8 mouse cellular contexts compared by ENCODE assay signal in the genomic region with DNA sequence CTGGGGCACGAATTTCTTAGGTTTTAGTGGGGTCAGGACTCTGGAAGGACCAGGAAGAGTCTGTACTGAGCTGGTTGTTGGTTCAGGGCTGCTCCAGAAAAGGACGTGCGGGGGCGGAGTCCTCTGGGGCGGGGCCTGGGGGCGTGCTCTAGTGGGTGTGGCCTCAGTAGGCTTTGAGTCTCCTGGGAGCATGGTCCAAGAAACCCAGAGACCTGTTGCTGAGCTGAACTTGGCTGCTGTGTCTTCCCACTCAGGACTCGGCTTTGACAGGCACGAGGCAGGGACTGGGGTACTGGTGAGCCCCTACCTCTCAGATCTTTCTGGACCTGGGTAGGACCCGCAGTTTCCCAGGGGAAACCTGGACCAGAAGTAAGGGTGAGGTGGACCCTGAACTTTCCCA. TPM values are rescaled to one million over a fixed set of nuclear protein-coding genes. Genes with fewer than 3 reads are reported as not detected.
DNase-seq lines count a peak whose midpoint lies in the region; ATAC-seq and TF ChIP-seq lines count a peak whose summit lies in the region.

A gene (plus strand): TSS at position 176 of the 400 bp plus-strand sequence.

- H3K9me3 ChIP-seq in hindbrain, postnatal 0 days (ENCODE audit: low read length): no peaks in the 10 kb centered on the region
- no peaks in the 10 kb centered on the region for H3K9me3 ChIP-seq in hindbrain, embryonic 11.5 days (ENCODE audit: control insufficient read depth, low read length)
- H3K9me3 ChIP-seq in kidney, postnatal 0 days (replicated peaks; ENCODE audit: low read length): no peaks in the 10 kb centered on the region
- H3K9me3 ChIP-seq in lung, postnatal 0 days (ENCODE audit: low read length): no peaks in the 10 kb centered on the region
- no peaks in the 10 kb centered on the region for H3K9me3 ChIP-seq in stomach, embryonic 16.5 days (replicated peaks; ENCODE audit: control insufficient read depth, low read length)

- no peak for DNase-seq in hindbrain, postnatal 0 days (ENCODE audit: low spot score)
- no peak for DNase-seq in hindbrain, embryonic 11.5 days (ENCODE audit: low spot score)
- DNase-seq in Patski (ENCODE audit: low read depth, low spot score): no peak
- peak; percentile 37 for DNase-seq in gastrocnemius, postnatal 14 days
- DNase-seq in kidney, postnatal 0 days (ENCODE audit: low spot score): peak; percentile 39
- DNase-seq in lung, postnatal 0 days (ENCODE audit: low spot score): peak; percentile 64
- no peak for DNase-seq in frontal cortex, postnatal 25 days (ENCODE audit: low spot score in 2 of 2)

- POLR2A ChIA-PET in Patski (lab: Charles Lee): no interaction called here

- H3K9ac ChIP-seq in hindbrain, postnatal 0 days (replicated peaks; ENCODE audit: low read length): no peak within 1 kb of the TSS
- H3K9ac ChIP-seq in hindbrain, embryonic 11.5 days (ENCODE audit: low read depth, low read length): no peak within 1 kb of the TSS
- H3K9ac ChIP-seq in kidney, postnatal 0 days (ENCODE audit: low read depth, low read length): no peak within 1 kb of the TSS
- no peak within 1 kb of the TSS for H3K9ac ChIP-seq in lung, postnatal 0 days (replicated peaks; ENCODE audit: low read depth)
- no peak within 1 kb of the TSS for H3K9ac ChIP-seq in stomach, embryonic 16.5 days (ENCODE audit: low read length)

- 32% methylated on average over 9 of the region's 9 CpGs for WGBS in hindbrain, postnatal 0 days
- WGBS in hindbrain, embryonic 11.5 days: 29% methylated on average over 9 of the region's 9 CpGs
- 30% methylated on average over 9 of the region's 9 CpGs for WGBS in kidney, postnatal 0 days
- 24% methylated on average over 9 of the region's 9 CpGs for WGBS in lung, postnatal 0 days
- WGBS in stomach, embryonic 16.5 days: 24% methylated on average over 9 of the region's 9 CpGs

- H3K27me3 ChIP-seq in hindbrain, postnatal 0 days (ENCODE audit: insufficient read depth, low read length): no peaks in the 10 kb centered on the region
- peaks cover 4% of the 10 kb centered on the region; the same call in 1 of the 2 replicates for H3K27me3 ChIP-seq in hindbrain, embryonic 11.5 days (ENCODE audit: control insufficient read depth, insufficient read depth, low read length)
- peaks cover 17% of the 10 kb centered on the region for H3K27me3 ChIP-seq in Patski
- no peaks in the 10 kb centered on the region for H3K27me3 ChIP-seq in kidney, postnatal 0 days (ENCODE audit: insufficient read depth, low read length)
- no peaks in the 10 kb centered on the region for H3K27me3 ChIP-seq in lung, postnatal 0 days (replicated peaks; ENCODE audit: insufficient read depth, low read length)
- H3K27me3 ChIP-seq in stomach, embryonic 16.5 days (ENCODE audit: control insufficient read depth, insufficient read depth, low read length): no peaks in the 10 kb centered on the region

- in situ Hi-C loops in Patski (cut with MboI; ENCODE audit: low pct_unique_long_range_greater_than_20kb): loop anchor here (10.0 to 25.0 kb wide), 2 partner anchors 425 to 757 kb away; a partner anchor contains a TSS

- TF ChIP-seq EP300 in lung, postnatal 0 days (IDR thresholded peaks at IDR 0.05): no peak

- H3K4me3 ChIP-seq in hindbrain, postnatal 0 days (ENCODE audit: low read length): no peak within 1 kb of the TSS
- no peak within 1 kb of the TSS for H3K4me3 ChIP-seq in hindbrain, embryonic 11.5 days (ENCODE audit: low read depth, low read length)
- no peak within 1 kb of the TSS for H3K4me3 ChIP-seq in kidney, postnatal 0 days (replicated peaks; ENCODE audit: low read depth, low read length)
- H3K4me3 ChIP-seq in lung, postnatal 0 days (ENCODE audit: low read depth, low read length): no peak within 1 kb of the TSS
- H3K4me3 ChIP-seq in stomach, embryonic 16.5 days (replicated peaks; ENCODE audit: low read length): no peak within 1 kb of the TSS

- TF ChIP-seq CTCF in hindbrain, postnatal 0 days (IDR thresholded peaks at IDR 0.05; ENCODE audit: low read depth): no peak
- TF ChIP-seq CTCF in Patski (IDR thresholded peaks at IDR 0.05): no peak
- no peak for TF ChIP-seq CTCF in kidney, postnatal 0 days (IDR thresholded peaks at IDR 0.05; ENCODE audit: low read depth)
- TF ChIP-seq CTCF in lung, postnatal 0 days (IDR thresholded peaks at IDR 0.05): no peak

- intact Hi-C loops in gastrocnemius, postnatal 14 days (cut with DNase I; ENCODE audit: low total_unique reads): no loop called here

- H3K27ac ChIP-seq in hindbrain, postnatal 0 days: no peak within 1 kb of the TSS
- H3K27ac ChIP-seq in hindbrain, embryonic 11.5 days (ENCODE audit: low read depth, low read length): no peak within 1 kb of the TSS
- no peak within 1 kb of the TSS for H3K27ac ChIP-seq in kidney, postnatal 0 days
- no peak within 1 kb of the TSS for H3K27ac ChIP-seq in lung, postnatal 0 days (ENCODE audit: low read length)
- no peak within 1 kb of the TSS for H3K27ac ChIP-seq in stomach, embryonic 16.5 days (ENCODE audit: low read length)

- no peak for ATAC-seq in hindbrain, postnatal 0 days
- ATAC-seq in hindbrain, embryonic 11.5 days (ENCODE audit: low FRiP score): no peak
- ATAC-seq in Patski: peak; percentile 23
- ATAC-seq in kidney, postnatal 0 days (replicated peaks; ENCODE audit: low FRiP score, low read depth): no peak
- ATAC-seq in lung, postnatal 0 days: peak; percentile 84
- peak; percentile 86 for ATAC-seq in stomach, embryonic 16.5 days (ENCODE audit: insufficient read depth, low FRiP score)

- H3K36me3 ChIP-seq in hindbrain, postnatal 0 days (ENCODE audit: insufficient read depth, low read length): peaks cover 2% of the 10 kb centered on the region; the same call in 1 of the 2 replicates
- H3K36me3 ChIP-seq in hindbrain, embryonic 11.5 days (ENCODE audit: control insufficient read depth, insufficient read depth, low read length): no peaks in the 10 kb centered on the region
- no peaks in the 10 kb centered on the region for H3K36me3 ChIP-seq in kidney, postnatal 0 days (ENCODE audit: insufficient read depth, low read length)
- no peaks in the 10 kb centered on the region for H3K36me3 ChIP-seq in lung, postnatal 0 days (ENCODE audit: insufficient read depth, low read length)
- no peaks in the 10 kb centered on the region for H3K36me3 ChIP-seq in stomach, embryonic 16.5 days (ENCODE audit: control insufficient read depth, insufficient read depth, low read length)

- CTCF ChIA-PET in Patski (lab: Charles Lee): interaction anchor here (0.5 kb wide), 1 partner anchor 198 kb away, joined by 3 read pairs; no protein-coding TSS in a partner anchor

- no peak within 1 kb of the TSS for H3K4me2 ChIP-seq in hindbrain, postnatal 0 days (ENCODE audit: low read depth, low read length)
- H3K4me2 ChIP-seq in hindbrain, embryonic 11.5 days (replicated peaks; ENCODE audit: low read depth, low read length): no peak within 1 kb of the TSS
- H3K4me2 ChIP-seq in kidney, postnatal 0 days (ENCODE audit: low read length): no peak within 1 kb of the TSS
- H3K4me2 ChIP-seq in lung, postnatal 0 days (replicated peaks; ENCODE audit: low read depth, low read length): peak within 1 kb of the TSS; percentile 25
- H3K4me2 ChIP-seq in stomach, embryonic 16.5 days (ENCODE audit: low read depth, low read length): no peak within 1 kb of the TSS

- H3K4me1 ChIP-seq in hindbrain, postnatal 0 days (ENCODE audit: insufficient read depth, low read length): no peaks in the 10 kb centered on the region
- no peaks in the 10 kb centered on the region; the same call in 1 of the 2 replicates for H3K4me1 ChIP-seq in hindbrain, embryonic 11.5 days (replicated peaks; ENCODE audit: control insufficient read depth, insufficient read depth, low read length)
- H3K4me1 ChIP-seq in kidney, postnatal 0 days (replicated peaks; ENCODE audit: insufficient read depth, low read length): peaks cover 5% of the 10 kb centered on the region; the same call in 1 of the 2 replicates
- H3K4me1 ChIP-seq in lung, postnatal 0 days (ENCODE audit: insufficient read depth, low read depth, low read length): 0 out of 2 replicates have a peak, but pooled peaks cover 3% of the 10 kb centered on the region
- H3K4me1 ChIP-seq in stomach, embryonic 16.5 days (ENCODE audit: control insufficient read depth, insufficient read depth, low read length): peaks cover 4% of the 10 kb centered on the region; the same call in 1 of the 2 replicates

RNA-seq across cellular contexts. Expression of the gene that starts here (rescaled TPM):
- total RNA-seq in hindbrain, postnatal 0 days (2014; rRNA removed): 11.1 and 24.2 TPM in 2 replicates
- 13.5 and 13.7 TPM in 2 replicates for polyA plus RNA-seq in hindbrain, postnatal 0 days (2015; fragmentation: Nextera tagmentation; extraction: Ambion mirVana)
- 2.5 and 2.7 TPM in 2 replicates for polyA plus RNA-seq in hindbrain, embryonic 11.5 days (2014; fragmentation: Nextera tagmentation; extraction: Ambion mirVana)
- not detected for polyA plus RNA-seq in Patski (2021)
- under 1 TPM in 1 of 2 experiments, not detected in 1; 0.06 TPM for total RNA-seq in gastrocnemius, postnatal 14 days (2021)
- polyA plus RNA-seq in kidney, postnatal 0 days (2015; fragmentation: Nextera tagmentation; extraction: Ambion mirVana): 0.13 TPM in 2 replicates
- 0.33 and 0.87 TPM in 2 replicates for polyA plus RNA-seq in lung, postnatal 0 days (2015; fragmentation: Nextera tagmentation; extraction: Ambion mirVana)
- polyA plus RNA-seq in stomach, embryonic 16.5 days (2015; fragmentation: Nextera tagmentation; extraction: Ambion mirVana): 2.7 and 3.4 TPM in 2 replicates

Comparison
In these comparisons a context has a peak if more than half of its experiments do, and no peak if none do; other contexts are left out.
1. RNA of the gene that starts here (total RNA-seq): 11.1 to 24.2 TPM in hindbrain, postnatal 0 days; 0.06 TPM in gastrocnemius, postnatal 14 days; every median in the first group is over 10 times any median in the second.
2. Peak in ATAC-seq in Patski; RNA of the gene not detected or under 1 TPM.
3. Peak in DNase-seq in gastrocnemius, postnatal 14 days; RNA of the gene not detected or under 1 TPM.
4. Peak in DNase-seq in kidney, postnatal 0 days; RNA of the gene not detected or under 1 TPM.
5. Peak in DNase-seq, ATAC-seq and H3K4me2 ChIP-seq in lung, postnatal 0 days; RNA of the gene not detected or under 1 TPM.